11 mouse cellular contexts compared by ENCODE assay signal in the genomic region with DNA sequence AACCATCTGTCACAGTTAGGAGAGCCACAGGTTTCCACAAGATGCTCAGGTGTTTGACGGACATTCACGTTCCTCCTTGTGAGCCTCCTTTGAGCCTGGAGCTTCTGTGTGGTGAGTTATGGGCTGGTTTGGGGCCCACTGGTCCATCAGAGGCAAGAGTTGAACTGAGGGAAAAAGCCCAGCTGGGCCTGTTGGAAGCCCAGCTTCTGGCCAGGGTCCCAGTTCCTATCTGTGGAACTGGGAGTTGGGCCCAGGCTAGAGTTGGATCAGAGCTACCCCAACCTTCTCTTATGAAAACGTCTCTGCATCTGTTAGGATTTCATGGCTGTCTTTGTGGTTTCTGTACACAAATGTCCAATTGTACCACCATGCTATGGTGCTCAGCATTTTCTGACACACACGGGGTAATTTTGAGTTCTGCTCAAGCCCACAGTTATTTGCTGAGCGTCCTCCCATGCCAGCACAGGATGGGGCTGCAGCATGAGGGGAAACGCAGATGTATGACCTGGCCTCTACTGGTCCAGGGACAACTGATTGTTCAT. TPM values are rescaled to one million over a fixed set of nuclear protein-coding genes. Genes with fewer than 3 reads are reported as not detected.
DNase-seq lines count a peak whose midpoint lies in the region; ATAC-seq and TF ChIP-seq lines count a peak whose summit lies in the region.
"Had no signal": no experiment of that assay in that cellular context is flagged by ENCODE, and none has a peak within 500 bp of the region (broad histone marks: within the 10 kb centered on the region; RNA-seq: fewer than 3 reads in every experiment).

No protein-coding gene starts in this region.

- H3K9me3 ChIP-seq in kidney, embryonic 15.5 days (replicated peaks), result no peaks in the 10 kb centered on the region
- H3K9me3 ChIP-seq in embryonic facial prominence, embryonic 10.5 days, result no peaks in the 10 kb centered on the region
- no peaks in the 10 kb centered on the region for H3K9me3 ChIP-seq in limb, embryonic 11.5 days (ENCODE audit: control insufficient read depth, low read length)
- H3K9me3 ChIP-seq: liver, embryonic 13.5 days had no signal

- no peaks in the 10 kb centered on the region for H3K36me3 ChIP-seq in kidney, embryonic 15.5 days
- H3K36me3 ChIP-seq in embryonic facial prominence, embryonic 10.5 days (replicated peaks), result 0 out of 2 replicates have a peak, but pooled peaks cover 4% of the 10 kb centered on the region
- H3K36me3 ChIP-seq in heart, adult 2 months (ENCODE audit: control insufficient read depth, insufficient read depth, low read length), result no peaks in the 10 kb centered on the region
- no peaks in the 10 kb centered on the region for H3K36me3 ChIP-seq in limb, embryonic 11.5 days (ENCODE audit: control insufficient read depth, insufficient read depth, low read length)
- H3K36me3 ChIP-seq: liver, embryonic 13.5 days had no signal

- TF ChIP-seq EP300 in heart, adult 2 months (IDR thresholded peaks at IDR 0.05; ENCODE audit: insufficient read depth, low read depth, low read length), result no peak

- intact Hi-C loops in heart, adult 2 months (cut with DNase I), result no loop called here

- ATAC-seq in kidney, embryonic 15.5 days (replicated peaks; ENCODE audit: low FRiP score), result no peak
- no peak for ATAC-seq in limb, embryonic 11.5 days (ENCODE audit: insufficient number of reproducible peaks, low FRiP score, low TSS enrichment, low read depth)
- ATAC-seq in inflammation-experienced regulatory T-cells, adult 6 months, result no peak

- peak overlapping the region; percentile 16; the same call in 1 of the 2 replicates for H3K27ac ChIP-seq in kidney, embryonic 15.5 days
- peak overlapping the region; percentile 92 for H3K27ac ChIP-seq in embryonic facial prominence, embryonic 10.5 days (replicated peaks)
- H3K27ac ChIP-seq in heart, adult 2 months, result peak overlapping the region; percentile 53
- peak overlapping the region; percentile 100 for H3K27ac ChIP-seq in limb, embryonic 11.5 days (replicated peaks; ENCODE audit: low read depth, low read length)
- H3K27ac ChIP-seq: liver, embryonic 13.5 days had no signal

- TF ChIP-seq POLR2A in heart, adult 2 months (IDR thresholded peaks at IDR 0.05; ENCODE audit: insufficient read depth, low read depth, low read length), result no peak

- no peak for DNase-seq in kidney, adult 9 months
- no peak for DNase-seq in embryonic facial prominence, embryonic 10.5 days (ENCODE audit: low spot score)
- DNase-seq in heart, adult 2 months, result peak; percentile 74 to 76
- DNase-seq in limb, embryonic 11.5 days (ENCODE audit: low spot score), result no peak
- no peak for DNase-seq in frontal cortex, postnatal 10 days (ENCODE audit: low spot score in 2 of 2)
- DNase-seq in retina, postnatal 1 day, result no peak
- DNase-seq: kidney, adult 18-20 months; liver, embryonic 13.5 days had no signal

- no peak for TF ChIP-seq CTCF in heart, adult 2 months (IDR thresholded peaks at IDR 0.05)

- H3K4me1 ChIP-seq in kidney, embryonic 15.5 days, result peaks cover 57% of the 10 kb centered on the region
- H3K4me1 ChIP-seq in embryonic facial prominence, embryonic 10.5 days, result peaks cover 100% of the 10 kb centered on the region
- peaks cover 10% of the 10 kb centered on the region for H3K4me1 ChIP-seq in heart, adult 2 months (ENCODE audit: control insufficient read depth, insufficient read depth, low read length)
- peaks cover 85% of the 10 kb centered on the region for H3K4me1 ChIP-seq in limb, embryonic 11.5 days (ENCODE audit: control insufficient read depth, insufficient read depth, low read length)

- H3K79me2 ChIP-seq in heart, adult 2 months (replicated peaks; ENCODE audit: control insufficient read depth, insufficient read depth, low read length), result no peaks in the 10 kb centered on the region

- H3K9ac ChIP-seq in kidney, embryonic 15.5 days, result no peak overlapping the region
- H3K9ac ChIP-seq in heart, adult 2 months (ENCODE audit: low read depth, low read length), result no peak overlapping the region
- H3K9ac ChIP-seq in limb, embryonic 11.5 days (ENCODE audit: low read length), result no peak overlapping the region
- H3K9ac ChIP-seq: liver, embryonic 13.5 days had no signal

- no peaks in the 10 kb centered on the region for H3K27me3 ChIP-seq in kidney, embryonic 15.5 days
- H3K27me3 ChIP-seq in embryonic facial prominence, embryonic 10.5 days (replicated peaks; ENCODE audit: low read depth, poor library complexity, severe bottlenecking), result no peaks in the 10 kb centered on the region
- no peaks in the 10 kb centered on the region for H3K27me3 ChIP-seq in heart, adult 2 months (ENCODE audit: control insufficient read depth, insufficient read depth, low read length)
- no peaks in the 10 kb centered on the region for H3K27me3 ChIP-seq in limb, embryonic 11.5 days (ENCODE audit: control insufficient read depth, insufficient read depth, low read length)
- H3K27me3 ChIP-seq: liver, embryonic 13.5 days had no signal

- no peak overlapping the region for H3K4me2 ChIP-seq in kidney, embryonic 15.5 days
- no peak overlapping the region for H3K4me2 ChIP-seq in limb, embryonic 11.5 days (ENCODE audit: low read depth, severe bottlenecking)
- H3K4me2 ChIP-seq: liver, embryonic 13.5 days had no signal

- WGBS in kidney, embryonic 15.5 days, result 86% methylated on average over 6 of the region's 6 CpGs
- 85% methylated on average over 6 of the region's 6 CpGs for WGBS in embryonic facial prominence, embryonic 10.5 days
- 67% methylated on average over 6 of the region's 6 CpGs for WGBS in heart, adult 2 months
- 92% methylated on average over 6 of the region's 6 CpGs for WGBS in limb, embryonic 11.5 days

- no peak overlapping the region for H3K4me3 ChIP-seq in kidney, embryonic 15.5 days (replicated peaks)
- no peak overlapping the region for H3K4me3 ChIP-seq in embryonic facial prominence, embryonic 10.5 days
- H3K4me3 ChIP-seq in heart, adult 2 months, result no peak overlapping the region
- H3K4me3 ChIP-seq in limb, embryonic 11.5 days (ENCODE audit: low read depth, low read length), result no peak overlapping the region
- H3K4me3 ChIP-seq: erythroblast, embryonic 14.5 days; liver, embryonic 13.5 days had no signal

RNA-seq across cellular contexts. Expression of gene Igsf3, which starts 16.3 kb away (rescaled TPM):
- 24.3 and 25.4 TPM in 2 replicates for polyA plus RNA-seq in kidney, embryonic 15.5 days (2015; fragmentation: Nextera tagmentation; extraction: Ambion mirVana)
- polyA plus RNA-seq in embryonic facial prominence, embryonic 10.5 days (2016; fragmentation: Nextera tagmentation; extraction: Ambion mirVana), result 52.1 and 59.2 TPM in 2 replicates
- total RNA-seq in heart, adult 2 months (2021), result 10 to 100 TPM; 11.4 to 11.8 TPM
- 3.9 and 6.8 TPM in 2 replicates for polyA plus RNA-seq in heart, adult 2 months (2012; rRNA removed)
- 57.5 and 60.1 TPM in 2 replicates for polyA plus RNA-seq in limb, embryonic 11.5 days (2014; fragmentation: Nextera tagmentation; extraction: Ambion mirVana)
- polyA plus RNA-seq in inflammation-experienced regulatory T-cells, adult 6 months (2017; shearing (Covaris generic)), result 1 to 10 TPM in 2 of 3 experiments, under 1 TPM in 1; 0.53 to 1.6 (median 1.3) TPM

Comparison
In these comparisons a context has a peak if more than half of its experiments do, and no peak if none do; other contexts are left out.
1. H3K27ac ChIP-seq: peak in every context shown above with its lines; median percentile 100 in limb, embryonic 11.5 days; 92 in embryonic facial prominence, embryonic 10.5 days; 53 in heart, adult 2 months; 16 in kidney, embryonic 15.5 days.
2. DNase-seq: peak in heart, adult 2 months (2 of 2); none in kidney, adult 9 months (single experiment), embryonic facial prominence, embryonic 10.5 days (single experiment), limb, embryonic 11.5 days (single experiment), frontal cortex, postnatal 10 days (0 of 2) and retina, postnatal 1 day (single experiment).